Comparison of ENCODE assay signal across 8 mouse cellular contexts in the genomic region with DNA sequence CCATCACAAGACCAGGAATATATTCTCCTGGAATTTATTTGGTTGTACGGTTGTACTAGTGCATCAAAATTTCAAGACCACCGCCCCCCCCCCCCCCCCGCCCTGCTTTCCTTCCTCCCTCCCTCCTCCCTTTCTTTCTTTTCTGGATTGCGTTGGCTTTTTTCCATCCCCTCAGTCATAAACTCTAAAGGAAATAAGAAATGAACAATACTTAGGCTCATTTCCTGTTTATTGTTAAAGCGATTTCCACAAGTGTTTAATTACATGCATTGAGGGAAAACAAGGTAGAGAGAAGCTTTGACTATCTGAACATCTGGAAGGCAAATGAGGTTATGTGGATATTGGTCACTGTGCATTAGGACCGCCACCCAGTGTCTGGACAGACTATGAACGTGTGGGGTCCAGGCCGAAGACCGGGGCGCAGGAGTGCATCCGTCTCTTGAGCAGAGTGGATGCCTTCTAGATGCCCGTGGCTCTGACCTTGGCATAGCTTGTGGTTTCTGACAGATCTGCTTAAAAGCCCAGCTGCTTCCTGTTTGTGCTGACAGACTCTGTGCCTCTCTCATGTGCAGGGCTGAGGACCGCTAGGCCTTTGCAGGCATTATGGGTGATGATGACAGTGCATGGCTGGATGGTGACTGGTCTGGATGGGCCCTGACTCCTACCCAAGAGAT. TPM values are rescaled to one million over a fixed set of nuclear protein-coding genes. Genes with fewer than 3 reads are reported as not detected.
DNase-seq lines count a peak whose midpoint lies in the region; ATAC-seq and TF ChIP-seq lines count a peak whose summit lies in the region.

No protein-coding gene starts in this region.

- no peaks in the 10 kb centered on the region for H3K27me3 ChIP-seq in limb, embryonic 12.5 days
- no peaks in the 10 kb centered on the region for H3K27me3 ChIP-seq in limb, embryonic 10.5 days (ENCODE audit: low read depth, poor library complexity, severe bottlenecking)
- no peaks in the 10 kb centered on the region for H3K27me3 ChIP-seq in heart, postnatal 0 days (ENCODE audit: control insufficient read depth, insufficient read depth, low read length)
- H3K27me3 ChIP-seq in lung, postnatal 0 days (replicated peaks; ENCODE audit: insufficient read depth, low read length): no peaks in the 10 kb centered on the region

- H3K9ac ChIP-seq in limb, embryonic 12.5 days (replicated peaks): no peak overlapping the region
- H3K9ac ChIP-seq in heart, postnatal 0 days (replicated peaks; ENCODE audit: low read depth, low read length): no peak overlapping the region
- H3K9ac ChIP-seq in lung, postnatal 0 days (replicated peaks; ENCODE audit: low read depth): no peak overlapping the region

- WGBS in limb, embryonic 12.5 days: 73% methylated on average over 13 of the region's 13 CpGs
- 82% methylated on average over 13 of the region's 13 CpGs for WGBS in limb, embryonic 10.5 days
- 62% methylated on average over 13 of the region's 13 CpGs for WGBS in heart, postnatal 0 days
- 38% methylated on average over 12 of the region's 13 CpGs for WGBS in lung, postnatal 0 days

- H3K4me2 ChIP-seq in limb, embryonic 12.5 days: no peak overlapping the region
- no peak overlapping the region for H3K4me2 ChIP-seq in heart, postnatal 0 days (ENCODE audit: low read depth, low read length)
- H3K4me2 ChIP-seq in lung, postnatal 0 days (replicated peaks; ENCODE audit: low read depth, low read length): no peak overlapping the region

- no peak for ATAC-seq in limb, embryonic 12.5 days (ENCODE audit: insufficient number of reproducible peaks, insufficient read depth, low FRiP score, low TSS enrichment, low read depth)
- ATAC-seq in heart, postnatal 0 days (ENCODE audit: insufficient read depth, low read depth): 0 out of 2 replicates have a peak, but pooled peaks have one; percentile 25
- ATAC-seq in lung, postnatal 0 days: peak; percentile 72

- H3K9me3 ChIP-seq in limb, embryonic 12.5 days: no peaks in the 10 kb centered on the region
- no peaks in the 10 kb centered on the region for H3K9me3 ChIP-seq in limb, embryonic 10.5 days (replicated peaks)
- no peaks in the 10 kb centered on the region for H3K9me3 ChIP-seq in heart, postnatal 0 days (replicated peaks; ENCODE audit: control insufficient read depth, low read length)
- H3K9me3 ChIP-seq in lung, postnatal 0 days (ENCODE audit: low read length): no peaks in the 10 kb centered on the region

- peak overlapping the region; percentile 23; the same call in 1 of the 2 replicates for H3K27ac ChIP-seq in limb, embryonic 12.5 days
- H3K27ac ChIP-seq in limb, embryonic 10.5 days: no peak overlapping the region
- H3K27ac ChIP-seq in heart, postnatal 0 days (ENCODE audit: low read depth): peak overlapping the region; percentile 80; the same call in 1 of the 2 replicates
- H3K27ac ChIP-seq in lung, postnatal 0 days (ENCODE audit: low read length): peak overlapping the region; percentile 43; the same call in 1 of the 2 replicates

- peaks cover 4% of the 10 kb centered on the region; the same call in 1 of the 2 replicates for H3K4me1 ChIP-seq in limb, embryonic 12.5 days (replicated peaks)
- H3K4me1 ChIP-seq in limb, embryonic 10.5 days: peaks cover 17% of the 10 kb centered on the region
- H3K4me1 ChIP-seq in heart, postnatal 0 days (ENCODE audit: control insufficient read depth, insufficient read depth): 0 out of 2 replicates have a peak, but pooled peaks cover 5% of the 10 kb centered on the region
- no peaks in the 10 kb centered on the region for H3K4me1 ChIP-seq in lung, postnatal 0 days (ENCODE audit: insufficient read depth, low read depth, low read length)

- no peak for TF ChIP-seq EP300 in heart, postnatal 0 days (IDR thresholded peaks at IDR 0.05; ENCODE audit: low read depth)
- TF ChIP-seq EP300 in lung, postnatal 0 days (IDR thresholded peaks at IDR 0.05): no peak

- no peak overlapping the region for H3K4me3 ChIP-seq in limb, embryonic 12.5 days (replicated peaks)
- H3K4me3 ChIP-seq in limb, embryonic 10.5 days: no peak overlapping the region
- H3K4me3 ChIP-seq in heart, postnatal 0 days (ENCODE audit: low read depth, low read length): no peak overlapping the region
- H3K4me3 ChIP-seq in lung, postnatal 0 days (ENCODE audit: low read depth, low read length): no peak overlapping the region

- H3K36me3 ChIP-seq in limb, embryonic 12.5 days: peaks cover 16% of the 10 kb centered on the region; the same call in 1 of the 2 replicates
- H3K36me3 ChIP-seq in limb, embryonic 10.5 days: peaks cover 32% of the 10 kb centered on the region
- no peaks in the 10 kb centered on the region for H3K36me3 ChIP-seq in heart, postnatal 0 days (replicated peaks; ENCODE audit: control insufficient read depth, insufficient read depth, low read length)
- no peaks in the 10 kb centered on the region for H3K36me3 ChIP-seq in lung, postnatal 0 days (ENCODE audit: insufficient read depth, low read length)

- TF ChIP-seq CTCF in heart, postnatal 0 days (IDR thresholded peaks at IDR 0.05; ENCODE audit: low read depth): no peak
- no peak for TF ChIP-seq CTCF in lung, postnatal 0 days (IDR thresholded peaks at IDR 0.05)

- no peak for DNase-seq in limb, embryonic 10.5 days (ENCODE audit: low spot score)
- no peak for DNase-seq in heart, postnatal 0 days (ENCODE audit: low spot score)
- DNase-seq in lung, postnatal 0 days (ENCODE audit: low spot score): peak; percentile 58
- peak; percentile 75 to 90 for DNase-seq in thymus, adult 18-20 months
- DNase-seq in frontal cortex, postnatal 36 days (ENCODE audit: low spot score in 2 of 2): no peak
- DNase-seq in urinary bladder, postnatal 14 days (ENCODE audit: low spot score): no peak
- DNase-seq in adipocyte (ENCODE audit: low spot score): no peak

RNA-seq across cellular contexts. Expression of a gene that starts 7.6 kb away (rescaled TPM):
- 44.7 and 46.0 TPM in 2 replicates for polyA plus RNA-seq in limb, embryonic 12.5 days (2016; fragmentation: Nextera tagmentation; extraction: Ambion mirVana)
- polyA plus RNA-seq in limb, embryonic 10.5 days (2016; fragmentation: Nextera tagmentation; extraction: Ambion mirVana): 63.8 and 71.0 TPM in 2 replicates
- 14.7 and 15.9 TPM in 2 replicates for total RNA-seq in heart, postnatal 0 days (2014; rRNA removed; ENCODE audit: low replicate concordance)
- 7.8 and 8.6 TPM in 2 replicates for polyA plus RNA-seq in heart, postnatal 0 days (2015; fragmentation: Nextera tagmentation; extraction: Ambion mirVana)
- polyA plus RNA-seq in lung, postnatal 0 days (2015; fragmentation: Nextera tagmentation; extraction: Ambion mirVana): 12.3 TPM in 2 replicates

RNA-seq across cellular contexts. Expression of a gene that starts 38.9 kb away (rescaled TPM):
- 48.9 and 50.8 TPM in 2 replicates for polyA plus RNA-seq in limb, embryonic 12.5 days (2016; fragmentation: Nextera tagmentation; extraction: Ambion mirVana)
- 50.8 and 54.1 TPM in 2 replicates for polyA plus RNA-seq in limb, embryonic 10.5 days (2016; fragmentation: Nextera tagmentation; extraction: Ambion mirVana)
- 66.6 and 87.2 TPM in 2 replicates for total RNA-seq in heart, postnatal 0 days (2014; rRNA removed; ENCODE audit: low replicate concordance)
- polyA plus RNA-seq in heart, postnatal 0 days (2015; fragmentation: Nextera tagmentation; extraction: Ambion mirVana): 33.5 and 36.9 TPM in 2 replicates
- polyA plus RNA-seq in lung, postnatal 0 days (2015; fragmentation: Nextera tagmentation; extraction: Ambion mirVana): 22.8 and 24.7 TPM in 2 replicates

RNA-seq across cellular contexts. Expression of a gene that starts 39.1 kb away (rescaled TPM):
- polyA plus RNA-seq in limb, embryonic 12.5 days (2016; fragmentation: Nextera tagmentation; extraction: Ambion mirVana): 51.7 and 54.2 TPM in 2 replicates
- 56.8 and 60.5 TPM in 2 replicates for polyA plus RNA-seq in limb, embryonic 10.5 days (2016; fragmentation: Nextera tagmentation; extraction: Ambion mirVana)
- 264 and 335 TPM in 2 replicates for total RNA-seq in heart, postnatal 0 days (2014; rRNA removed; ENCODE audit: low replicate concordance)
- 205 and 210 TPM in 2 replicates for polyA plus RNA-seq in heart, postnatal 0 days (2015; fragmentation: Nextera tagmentation; extraction: Ambion mirVana)
- 343 and 439 TPM in 2 replicates for polyA plus RNA-seq in lung, postnatal 0 days (2015; fragmentation: Nextera tagmentation; extraction: Ambion mirVana)

Comparison
In these comparisons a context has a peak if more than half of its experiments do, and no peak if none do; other contexts are left out.
1. DNase-seq: peak in lung, postnatal 0 days (single experiment) and thymus, adult 18-20 months (2 of 2); none in limb, embryonic 10.5 days (single experiment), heart, postnatal 0 days (single experiment), frontal cortex, postnatal 36 days (0 of 2), urinary bladder, postnatal 14 days (single experiment) and adipocyte (single experiment).